Mouse (Mus musculus): ENCODE measurements around the gene Myo1a. TPM values are rescaled to one million over a fixed set of nuclear protein-coding genes. Genes with fewer than 3 reads are reported as not detected.

Gene Myo1a
- 132 and 140 TPM in 2 replicates for polyA plus RNA-seq (2012; rRNA removed)

GRCm38 (mm10) chr10:127704766-127705220 lies at the start of gene Myo1a:
TSS of gene Myo1a (plus strand) at chr10:127705170.

GRCm38 (mm10) chr10:127666501-127667268 lies 38.3 kb upstream of the Myo1a start, which contains the start of gene Nemp1:
TSS of gene Nemp1 (plus strand) at chr10:127666901.

GRCm38 (mm10) chr10:127668093-127669050 lies 36.6 kb upstream of the Myo1a start, which contains the start of gene Nab2:
TSS of gene Nab2 (minus strand) at chr10:127668568.

GRCm38 (mm10) chr10:127724178-127724577 lies 19.2 kb downstream of the Myo1a start, which contains the start of gene Tac2:
TSS of gene Tac2 (plus strand) at chr10:127724478.

GRCm38 (mm10) chr10:127739083-127739660 lies 34.2 kb downstream of the Myo1a start, which contains the start of gene Zbtb39:
TSS of gene Zbtb39 (plus strand) at chr10:127739538.

GRCm38 (mm10) chr10:127751548-127751947 lies 46.6 kb downstream of the Myo1a start, which contains the start of gene Gpr182:
TSS of gene Gpr182 (minus strand) at chr10:127751732.

GRCm38 (mm10) chr10:127759181-127760110 lies 54.5 kb downstream of the Myo1a start, which contains the start of the genes Rdh1 and Rdh16f1:
TSS of gene Rdh1 (plus strand) at chr10:127759721.
TSS of gene Rdh16f1 (plus strand) at chr10:127759787.

Other genes starting within 250 kb of the Myo1a start
- 0.13 and 1.0 TPM in 2 replicates for gene Stac3, start 203.5 kb upstream of the Myo1a start, polyA plus RNA-seq (2012; rRNA removed)
- 8.9 and 10.9 TPM in 2 replicates for gene Ndufa4l2, start 190.2 kb upstream of the Myo1a start, polyA plus RNA-seq (2012; rRNA removed)
- 40.7 and 44.2 TPM in 2 replicates for gene Shmt2, start 182.7 kb upstream of the Myo1a start, polyA plus RNA-seq (2012; rRNA removed)
- 0.10 and 0.34 TPM in 2 replicates for gene Nxph4, start 170.6 kb upstream of the Myo1a start, polyA plus RNA-seq (2012; rRNA removed)
- 138 and 148 TPM in 2 replicates for gene Lrp1, start 84.0 kb upstream of the Myo1a start, polyA plus RNA-seq (2012; rRNA removed)
- 65.8 and 79.3 TPM in 2 replicates for gene Stat6, start 62.2 kb upstream of the Myo1a start, polyA plus RNA-seq (2012; rRNA removed)
- gene Nemp1, start 38.3 kb upstream of the Myo1a start, polyA plus RNA-seq (2012; rRNA removed): 2.4 TPM in 2 replicates
- 14.5 and 15.4 TPM in 2 replicates for gene Nab2, start 36.6 kb upstream of the Myo1a start, polyA plus RNA-seq (2012; rRNA removed)
- not detected in 2 replicates for gene Tac2, start 19.3 kb downstream of the Myo1a start, polyA plus RNA-seq (2012; rRNA removed)
- gene Zbtb39, start 34.4 kb downstream of the Myo1a start, polyA plus RNA-seq (2012; rRNA removed): 6.9 and 7.8 TPM in 2 replicates
- gene Gpr182, start 46.6 kb downstream of the Myo1a start, polyA plus RNA-seq (2012; rRNA removed): 1.7 TPM in 2 replicates
- 0.21 and 0.34 TPM in 2 replicates for gene Rdh1, start 54.6 kb downstream of the Myo1a start, polyA plus RNA-seq (2012; rRNA removed)
- 0.12 and 1.0 TPM in 2 replicates for gene Rdh16f1, start 54.6 kb downstream of the Myo1a start, polyA plus RNA-seq (2012; rRNA removed)
- 7.8 and 13.4 TPM in 2 replicates for gene Rdh9, start 71.2 kb downstream of the Myo1a start, polyA plus RNA-seq (2012; rRNA removed)
- gene Rdh16, start 96.0 kb downstream of the Myo1a start, polyA plus RNA-seq (2012; rRNA removed): 11.2 and 12.1 TPM in 2 replicates
- 0.10 and 0.49 TPM in 2 replicates for gene Rdh19, start 144.8 kb downstream of the Myo1a start, polyA plus RNA-seq (2012; rRNA removed)
- 0.31 and 1.4 TPM in 2 replicates for gene Rdh16f2, start 161.3 kb downstream of the Myo1a start, polyA plus RNA-seq (2012; rRNA removed)
- 0.06 and 0.08 TPM in 2 replicates for gene Rdh7, start 183.6 kb downstream of the Myo1a start, polyA plus RNA-seq (2012; rRNA removed)
- gene Sdr9c7, start 193.3 kb downstream of the Myo1a start, polyA plus RNA-seq (2012; rRNA removed): 0.27 TPM in 1 of 2 replicates, not detected in the other